Mouse (Mus musculus): Measurements from ENCODE around the gene Kctd18.

- TF ChIP-seq CTCF (IDR thresholded peaks at IDR 0.05) (no peak), EP300 (IDR thresholded peaks at IDR 0.05) (no peak)
Measured at GRCm38 (mm10) chr1:57991277-57991676, 27.5 kb downstream of the Kctd18 start.

All from lung, postnatal 0 days (tissue).